Mouse (Mus musculus) mouse trophoblast stem cell (cell line): ENCODE data around the gene Rab3gap1.

ENCODE experiments used
- in situ Hi-C, 2 experiments: fragments of 300-500 bp; cut with MseI, MboI; formaldehyde crosslinking; loops; 2 replicates in 1 of 2; 3 replicates in 1 of 2; pipeline ENCODE4 v1.15.1; 2025

The Rab3gap1 gene

GRCm38 (mm10) chr1:127868300-127869261 is at the start of gene Rab3gap1:
Rab3gap1 (plus strand) TSS chr1:127868773.
- in situ Hi-C loops: no loop called here

GRCm38 (mm10) chr1:127827325-127827724 is 41.2 kb upstream of the Rab3gap1 start:
- in situ Hi-C loops: no loop called here

- in situ Hi-C loops: no loop called here
Measured at GRCm38 (mm10) chr1:127830215-127830921, 38.2 kb upstream of the Rab3gap1 start.

GRCm38 (mm10) chr1:127833714-127834113 is 34.9 kb upstream of the Rab3gap1 start:
- in situ Hi-C loops: no loop called here

GRCm38 (mm10) chr1:127834202-127834601 is 34.4 kb upstream of the Rab3gap1 start:
- in situ Hi-C loops: no loop called here

- in situ Hi-C loops: no loop called here
Measured at GRCm38 (mm10) chr1:127836619-127837018, 32.0 kb upstream of the Rab3gap1 start.

GRCm38 (mm10) chr1:127838602-127839001 is 30.0 kb upstream of the Rab3gap1 start:
- in situ Hi-C loops: no loop called here

- in situ Hi-C loops: no loop called here
Measured at GRCm38 (mm10) chr1:127845472-127845871, 23.1 kb upstream of the Rab3gap1 start.

GRCm38 (mm10) chr1:127850075-127850610 is 18.4 kb upstream of the Rab3gap1 start:
- in situ Hi-C loops: no loop called here

- in situ Hi-C loops: no loop called here
Measured at GRCm38 (mm10) chr1:127854486-127855222, 13.9 kb upstream of the Rab3gap1 start, which contains the start of gene Map3k19. Map3k19 (minus strand) TSS chr1:127855031.

- in situ Hi-C loops: no loop called here
Measured at GRCm38 (mm10) chr1:127858945-127859648, 9.5 kb upstream of the Rab3gap1 start.

- in situ Hi-C loops: no loop called here
Measured at GRCm38 (mm10) chr1:127859799-127860400, 8.7 kb upstream of the Rab3gap1 start.

GRCm38 (mm10) chr1:127860492-127860891 is 8.1 kb upstream of the Rab3gap1 start:
- in situ Hi-C loops: no loop called here

- in situ Hi-C loops: no loop called here
Measured at GRCm38 (mm10) chr1:127861900-127862299, 6.7 kb upstream of the Rab3gap1 start.

- in situ Hi-C loops: no loop called here
Measured at GRCm38 (mm10) chr1:127863806-127864205, 4.8 kb upstream of the Rab3gap1 start.

- in situ Hi-C loops: no loop called here
Measured at GRCm38 (mm10) chr1:127869276-127869675, 703 bp downstream of the Rab3gap1 start.

GRCm38 (mm10) chr1:127899401-127899800 is 30.8 kb downstream of the Rab3gap1 start:
- in situ Hi-C loops: no loop called here

GRCm38 (mm10) chr1:127904774-127905385 is 36.3 kb downstream of the Rab3gap1 start:
- in situ Hi-C loops: no loop called here

- in situ Hi-C loops: no loop called here
Measured at GRCm38 (mm10) chr1:127913116-127913515, 44.5 kb downstream of the Rab3gap1 start.

- in situ Hi-C loops: no loop called here
Measured at GRCm38 (mm10) chr1:127915316-127915715, 46.7 kb downstream of the Rab3gap1 start.
